Mouse (Mus musculus) midbrain, postnatal 0 days (tissue): ENCODE measurements around the gene Mxra7. TPM values are rescaled to one million over a fixed set of nuclear protein-coding genes. Genes with fewer than 3 reads are reported as not detected.
A peak's percentile ranks its signal among the peaks of the same experiment; 100 is the strongest.
"Not testable (repeated sequence)": the region's sequence is repeated elsewhere in the genome, so short reads cannot be mapped to it uniquely, and the experiment has no call there.

ENCODE experiments used
- ATAC-seq: fragments of 200-750 bp; cut with Nextera tagmentation; 2 replicates; pipeline ENCODE4 v1.8.0; 2017; ENCODE audit warnings: moderate number of reproducible peaks, mild to moderate bottlenecking, moderate TSS enrichment, moderate library complexity; ENCODE audit not compliant: low FRiP score
- DNase-seq: peaks from one replicate; pipeline ENCODE4 v3.0.0-alpha.2; 2015; ENCODE audit warnings: low spot score
- H3K27ac ChIP-seq: fragments of 300-500 bp; sonication (generic); 2 replicates; pipeline ENCODE4 v1.5.1; 2014; ENCODE audit warnings: low read depth, mild to moderate bottlenecking, low read length, mixed read lengths
- H3K27me3 ChIP-seq: fragments of 300-500 bp; sonication (generic); 2 replicates; pipeline ENCODE4 v1.6.1; 2014; ENCODE audit warnings: low read length, control low read depth, mixed read lengths; ENCODE audit not compliant: insufficient read depth
- H3K36me3 ChIP-seq: fragments of 300-500 bp; sonication (generic); 2 replicates; pipeline ENCODE4 v1.6.1; 2014; ENCODE audit warnings: low read length, control low read depth, mixed read lengths; ENCODE audit not compliant: insufficient read depth
- H3K4me1 ChIP-seq: fragments of 300-500 bp; sonication (generic); 2 replicates; pipeline ENCODE4 v1.6.1; 2014; ENCODE audit warnings: mild to moderate bottlenecking, control low read depth, antibody characterized with exemption, low read length, mixed read lengths; ENCODE audit not compliant: insufficient read depth
- H3K4me2 ChIP-seq: fragments of 300-500 bp; sonication (generic); 2 replicates; pipeline ENCODE4 v1.6.1; 2014; ENCODE audit warnings: low read depth, mild to moderate bottlenecking, low read length, mixed read lengths; ENCODE audit not compliant: poor library complexity, severe bottlenecking
- H3K4me3 ChIP-seq: fragments of 300-500 bp; sonication (generic); 2 replicates; pipeline ENCODE4 v1.5.1; 2014; ENCODE audit warnings: low read depth, mild to moderate bottlenecking, low read length, moderate library complexity
- H3K9ac ChIP-seq: fragments of 300-500 bp; sonication (generic); replicated peaks from 2 replicates; pipeline ENCODE4 v1.6.1; 2014; ENCODE audit warnings: mild to moderate bottlenecking, low read length, moderate library complexity, mixed read lengths; ENCODE audit not compliant: poor library complexity, severe bottlenecking
- H3K9me3 ChIP-seq: fragments of 300-500 bp; sonication (generic); 2 replicates; pipeline ENCODE4 v1.6.1; 2016; ENCODE audit warnings: low read length, control low read depth
- CTCF ChIP-seq: IDR thresholded peaks from 2 replicates; pipeline ENCODE4 v1.5.1; 2016; ENCODE audit warnings: antibody characterized with exemption, mild to moderate bottlenecking
- WGBS: fragments of 180-500 bp; shearing (Covaris S2); extraction: QIAGEN DNeasy Blood & Tissue Kit; methylation state at CpG from one replicate; pipeline ENCODE4 v1.1.7; 2014; 5-methylcytosine and 5-hydroxymethylcytosine counted together
- polyA plus RNA-seq: library from polyadenylated mRNA; unstranded; fragments of >200 nt; fragmentation: Nextera tagmentation; extraction: Ambion mirVana; gene quantifications from 2 replicates; pipeline ENCODE4 v1.2.1, GENCODE M21; 2015
- total RNA-seq: library from RNA; depleted of rRNA; stranded (reverse); fragments of >200 nt; gene quantifications from 2 replicates; pipeline ENCODE4 v1.2.3, GENCODE M21; 2014

The Mxra7 gene
- total and polyA plus RNA-seq, 2 experiments from 2014 or later, result 23.3 to 32.1 TPM

DNA sequence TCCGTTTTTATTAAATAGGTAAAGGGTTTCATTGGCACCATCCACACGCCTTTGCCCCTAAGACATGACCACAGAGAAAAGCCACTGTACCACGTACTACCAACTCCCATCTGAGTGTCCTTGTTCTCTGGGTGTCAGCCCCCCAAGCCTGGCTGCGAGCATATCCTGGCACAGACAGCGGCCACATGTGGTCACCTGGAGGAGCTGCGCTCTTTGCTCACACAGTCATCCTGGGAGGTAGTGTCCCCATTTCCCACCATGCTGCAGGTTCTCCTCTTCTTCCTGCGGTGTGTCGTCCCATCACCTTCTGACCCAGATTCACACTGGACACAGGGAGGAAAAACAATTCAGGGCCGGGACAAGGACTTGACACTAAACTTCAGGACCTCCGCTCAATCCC, 9.6 kb upstream of the Mxra7 start:
- Histone ChIP-seq H3K4me1 (peaks cover 3% of the 10 kb centered on the region; the same call in 1 of the 2 replicates), H3K9ac (no peak overlapping the region), H3K4me2 (no peak overlapping the region), H3K27me3 (no peaks in the 10 kb centered on the region), H3K4me3 (no peak overlapping the region), H3K9me3 (no peaks in the 10 kb centered on the region), H3K36me3 (peaks cover 68% of the 10 kb centered on the region), H3K27ac (no peak overlapping the region)
- peak; percentile 25; the same call in 1 of the 2 replicates for TF ChIP-seq CTCF
- WGBS, result 95% methylated on average over 10 of the region's 10 CpGs
- ATAC-seq, result no peak
- no peak for DNase-seq

GRCm38 (mm10) chr11:116836283-116836682, 8.4 kb upstream of the Mxra7 start:
- Histone ChIP-seq H3K36me3 (peaks cover 68% of the 10 kb centered on the region), H3K9ac (no peak overlapping the region), H3K27ac (no peak overlapping the region), H3K4me1 (0 out of 2 replicates have a peak, but pooled peaks cover 3% of the 10 kb centered on the region), H3K27me3 (no peaks in the 10 kb centered on the region), H3K9me3 (no peaks in the 10 kb centered on the region), H3K4me2 (no peak overlapping the region), H3K4me3 (no peak overlapping the region)
- DNase-seq (no peak), ATAC-seq (no peak)
- 89% methylated on average over 4 of the region's 4 CpGs for WGBS
- TF ChIP-seq CTCF, result no peak

- 95% methylated on average over 1 of the region's 1 CpGs for WGBS
- Histone ChIP-seq H3K27ac (no peak overlapping the region), H3K4me2 (no peak overlapping the region), H3K36me3 (peaks cover 57% of the 10 kb centered on the region), H3K27me3 (no peaks in the 10 kb centered on the region), H3K4me3 (no peak overlapping the region), H3K4me1 (no peaks in the 10 kb centered on the region), H3K9ac (no peak overlapping the region), H3K9me3 (no peaks in the 10 kb centered on the region)
- no peak for ATAC-seq
- no peak for TF ChIP-seq CTCF
- no peak for DNase-seq
These were observed 7.1 kb upstream of the Mxra7 start for GRCm38 (mm10) chr11:116834954-116835353.

- peak; percentile 32 for DNase-seq
These were observed 4.4 kb upstream of the Mxra7 start for GRCm38 (mm10) chr11:116832172-116832685.

DNA sequence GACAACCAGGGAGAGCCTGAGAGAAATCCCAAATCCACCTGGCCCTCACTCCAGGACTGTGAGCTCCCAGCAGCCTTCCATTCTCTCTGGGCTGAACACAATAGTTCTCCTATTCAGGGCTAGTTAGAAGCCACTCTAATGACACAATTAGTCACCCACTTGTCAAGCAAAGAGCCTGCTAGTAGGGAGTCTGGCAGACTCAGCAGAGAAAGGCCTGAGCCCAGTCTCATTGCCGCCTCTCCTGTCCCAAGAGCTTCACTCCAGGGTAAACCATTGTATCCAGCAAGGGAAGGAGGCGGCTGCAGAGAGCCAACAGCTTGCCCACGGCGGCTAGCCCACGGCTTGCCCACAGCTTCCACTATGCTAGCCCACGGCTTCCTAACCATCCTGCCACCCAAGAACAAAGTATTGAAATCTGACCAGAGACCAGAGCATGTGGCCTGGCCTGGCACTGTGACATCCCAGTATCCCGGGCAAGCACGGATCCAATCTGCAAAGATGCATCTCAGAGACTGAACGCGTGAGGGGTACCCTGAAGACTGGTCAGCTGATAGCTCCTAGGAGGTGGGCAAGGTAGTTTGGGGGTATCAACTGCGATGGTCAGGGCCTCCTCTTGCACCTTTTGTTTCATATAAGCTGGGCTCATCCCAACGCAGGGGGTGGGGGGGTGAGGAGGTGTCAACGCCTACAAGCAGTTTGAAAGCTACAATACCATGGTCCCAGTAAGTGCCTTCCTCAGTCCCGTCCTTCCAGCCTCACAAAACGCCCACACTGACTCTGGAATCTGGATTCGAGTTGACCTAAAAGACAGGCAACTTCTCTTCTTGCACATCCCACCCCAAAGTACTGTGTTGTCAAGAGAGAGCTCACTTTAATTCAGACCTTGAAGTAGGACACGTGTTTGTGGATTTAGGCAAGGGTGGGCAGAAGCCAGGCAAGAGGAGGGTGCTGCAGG, 1.0 kb downstream of the Mxra7 start:
- TF ChIP-seq CTCF, result no peak
- WGBS, result 11% methylated on average over 17 of the region's 17 CpGs
- ATAC-seq, result peak; percentile 18; the same call in 1 of the 2 replicates
- H3K4me2 ChIP-seq, result peak overlapping the region; percentile 91
- peak overlapping the region; percentile 74 for H3K9ac ChIP-seq
- 0 out of 2 replicates have a peak overlapping the region, but pooled peaks have one; percentile 57 for H3K27ac ChIP-seq
- H3K4me3 ChIP-seq, result peak overlapping the region; percentile 67
- H3K36me3 ChIP-seq, result no peaks in the 10 kb centered on the region
- H3K27me3 ChIP-seq, result no peaks in the 10 kb centered on the region
- peaks cover 6% of the 10 kb centered on the region; the same call in 1 of the 2 replicates for H3K4me1 ChIP-seq
- peak; percentile 64 for DNase-seq
- no peaks in the 10 kb centered on the region for H3K9me3 ChIP-seq

More at GRCm38 (mm10) chr11:116832172-116832685, 4.4 kb upstream of the Mxra7 start:
- H3K27ac ChIP-seq, result no peak overlapping the region
- H3K4me1 ChIP-seq, result peaks cover 6% of the 10 kb centered on the region; the same call in 1 of the 2 replicates
- H3K36me3 ChIP-seq, result peaks cover 34% of the 10 kb centered on the region
- ATAC-seq, result no peak
- no peaks in the 10 kb centered on the region for H3K27me3 ChIP-seq
- no peaks in the 10 kb centered on the region for H3K9me3 ChIP-seq
- H3K4me3 ChIP-seq, result no peak overlapping the region
- no peak overlapping the region for H3K9ac ChIP-seq
- H3K4me2 ChIP-seq, result no peak overlapping the region
- WGBS, result 16% methylated on average over 4 of the region's 4 CpGs
- TF ChIP-seq CTCF, result no peak

GRCm38 (mm10) chr11:116825230-116825629, 2.6 kb downstream of the Mxra7 start:
- Histone ChIP-seq H3K36me3 (no peaks in the 10 kb centered on the region), H3K9me3 (no peaks in the 10 kb centered on the region), H3K4me3 (no peak overlapping the region), H3K4me2 (no peak overlapping the region), H3K27me3 (no peaks in the 10 kb centered on the region), H3K27ac (no peak overlapping the region), H3K9ac (no peak overlapping the region), H3K4me1 (peaks cover 6% of the 10 kb centered on the region; the same call in 1 of the 2 replicates)
- WGBS, result 33% methylated on average over 4 of the region's 5 CpGs
- ATAC-seq (no peak), DNase-seq (no peak)
- no peak for TF ChIP-seq CTCF

- not testable (repeated sequence) for H3K4me2 ChIP-seq
- 96% methylated on average over 10 of the region's 10 CpGs for WGBS
These were observed 4.0 kb downstream of the Mxra7 start for GRCm38 (mm10) chr11:116823885-116824284.

More at GRCm38 (mm10) chr11:116823885-116824284, 4.0 kb downstream of the Mxra7 start:
- ATAC-seq, H3K4me1 ChIP-seq, H3K36me3 ChIP-seq, H3K9ac ChIP-seq, DNase-seq, H3K9me3 ChIP-seq, H3K27me3 ChIP-seq, H3K4me3 ChIP-seq, H3K27ac ChIP-seq: not testable (repeated sequence)
